Comparison of ENCODE assay signal across 8 mouse cellular contexts in genomic region chr12:69476631-69477091, GRCm38 (mm10).
A peak's percentile ranks its signal among the peaks of the same experiment; 100 is the strongest.
DNase-seq lines count a peak whose midpoint lies in the region; ATAC-seq and TF ChIP-seq lines count a peak whose summit lies in the region.

No protein-coding gene starts in this region.

- H3K9ac ChIP-seq in midbrain, embryonic 11.5 days (ENCODE audit: low read length) = peak overlapping the region; percentile 30

- DNase-seq in lung, adult 2 months = no peak
- DNase-seq in lung, postnatal 25 days (ENCODE audit: low spot score) = no peak
- peak; percentile 57 for DNase-seq in embryo, embryonic 11 days
- peak; percentile 37 for DNase-seq in hindbrain, embryonic 10.5 days (ENCODE audit: low spot score)
- DNase-seq in midbrain, embryonic 11.5 days (ENCODE audit: low spot score, missing footprints) = peak; percentile 90
- DNase-seq in thymus, postnatal 0 days (ENCODE audit: low spot score) = peak; percentile 51
- no peak for DNase-seq in ovary, postnatal 10 days (ENCODE audit: low spot score)
- DNase-seq in natural killer cell, adult 2 months (ENCODE audit: low spot score in 2 of 2) = no peak

- TF ChIP-seq POLR2A in lung, adult 2 months (IDR thresholded peaks at IDR 0.05; ENCODE audit: borderline replicate concordance, extremely low read depth, low read depth, low read length) = peak; percentile 15; the same call in 1 of the 2 replicates

- peak overlapping the region; percentile 81 for H3K27ac ChIP-seq in hindbrain, embryonic 10.5 days
- no peak overlapping the region for H3K27ac ChIP-seq in midbrain, embryonic 11.5 days (ENCODE audit: low read depth, low read length)

- H3K4me1 ChIP-seq in lung, adult 2 months (ENCODE audit: control insufficient read depth, insufficient read depth, low read length) = peaks cover 5% of the 10 kb centered on the region; the same call in 1 of the 2 replicates
- peaks cover 41% of the 10 kb centered on the region for H3K4me1 ChIP-seq in hindbrain, embryonic 10.5 days (replicated peaks)
- peaks cover 11% of the 10 kb centered on the region for H3K4me1 ChIP-seq in midbrain, embryonic 11.5 days (ENCODE audit: control insufficient read depth, insufficient read depth, low read length)

- WGBS in lung, adult 2 months = 27% methylated on average over 18 of the region's 18 CpGs
- 4% methylated on average over 18 of the region's 18 CpGs for WGBS in hindbrain, embryonic 10.5 days
- WGBS in midbrain, embryonic 11.5 days = 7% methylated on average over 18 of the region's 18 CpGs

- H3K27me3 ChIP-seq in hindbrain, embryonic 10.5 days (ENCODE audit: insufficient read depth, poor library complexity, severe bottlenecking) = peaks cover 12% of the 10 kb centered on the region
- no peaks in the 10 kb centered on the region; the same call in 1 of the 2 replicates for H3K27me3 ChIP-seq in midbrain, embryonic 11.5 days (ENCODE audit: control insufficient read depth, insufficient read depth, low read length)

- H3K4me2 ChIP-seq in midbrain, embryonic 11.5 days = peak overlapping the region; percentile 43

- TF ChIP-seq CTCF in lung, adult 2 months (IDR thresholded peaks at IDR 0.05; ENCODE audit: insufficient read depth, low read length) = no peak

- H3K4me3 ChIP-seq in lung, adult 2 months (replicated peaks; ENCODE audit: extremely low read depth, low read depth, low read length) = no peak overlapping the region
- peak overlapping the region; percentile 39 for H3K4me3 ChIP-seq in hindbrain, embryonic 10.5 days
- no peak overlapping the region for H3K4me3 ChIP-seq in midbrain, embryonic 11.5 days (ENCODE audit: low read depth, low read length)

- H3K36me3 ChIP-seq in hindbrain, embryonic 10.5 days = no peaks in the 10 kb centered on the region
- H3K36me3 ChIP-seq in midbrain, embryonic 11.5 days (ENCODE audit: control insufficient read depth, insufficient read depth, low read length) = no peaks in the 10 kb centered on the region

- ATAC-seq in midbrain, embryonic 11.5 days (ENCODE audit: low FRiP score) = peak; percentile 58; the same call in 1 of the 2 replicates

- H3K9me3 ChIP-seq in hindbrain, embryonic 10.5 days = no peaks in the 10 kb centered on the region
- H3K9me3 ChIP-seq in midbrain, embryonic 11.5 days (ENCODE audit: control insufficient read depth, low read length) = no peaks in the 10 kb centered on the region

Comparison
In these comparisons a context has a peak if more than half of its experiments do, and no peak if none do; other contexts are left out.
1. DNase-seq: peak in embryo, embryonic 11 days (single experiment), hindbrain, embryonic 10.5 days (single experiment), midbrain, embryonic 11.5 days (single experiment) and thymus, postnatal 0 days (single experiment); none in lung, adult 2 months (single experiment), lung, postnatal 25 days (single experiment), ovary, postnatal 10 days (single experiment) and natural killer cell, adult 2 months (0 of 2).